Mouse (Mus musculus) heart, embryonic 10.5 days (tissue): ENCODE data around the gene Map10. TPM values are rescaled to one million over a fixed set of nuclear protein-coding genes. Genes with fewer than 3 reads are reported as not detected.

Source experiments
- DNase-seq: peaks from one replicate; pipeline ENCODE4 v3.0.0-alpha.2; 2017; ENCODE audit warnings: low spot score
- H3K27ac ChIP-seq: fragments of 300-500 bp; sonication (generic); 2 replicates; pipeline ENCODE4 v1.5.1; 2016; ENCODE audit warnings: mild to moderate bottlenecking
- H3K27me3 ChIP-seq: fragments of 300-500 bp; sonication (generic); 2 replicates; pipeline ENCODE4 v1.6.1; 2016; ENCODE audit warnings: mild to moderate bottlenecking; ENCODE audit not compliant: poor library complexity, insufficient read depth, severe bottlenecking
- H3K36me3 ChIP-seq: fragments of 300-500 bp; sonication (generic); 2 replicates; pipeline ENCODE4 v1.6.1; 2016; ENCODE audit warnings: mild to moderate bottlenecking, moderate library complexity
- H3K4me1 ChIP-seq: fragments of 300-500 bp; sonication (generic); 2 replicates; pipeline ENCODE4 v1.6.1; 2016; ENCODE audit warnings: mild to moderate bottlenecking
- H3K4me3 ChIP-seq: fragments of 300-500 bp; sonication (generic); 2 replicates; pipeline ENCODE4 v1.5.1; 2016; ENCODE audit warnings: mild to moderate bottlenecking, moderate library complexity
- H3K9me3 ChIP-seq: fragments of 300-500 bp; sonication (generic); 2 replicates; pipeline ENCODE4 v1.6.1; 2016; ENCODE audit warnings: mild to moderate bottlenecking, moderate library complexity
- WGBS: fragments of 180-500 bp; shearing (Covaris S2); methylation state at CpG from one replicate; pipeline ENCODE4 v1.1.7; 2016; 5-methylcytosine and 5-hydroxymethylcytosine counted together
- polyA plus RNA-seq: library from polyadenylated mRNA; unstranded; fragments of >200 nt; fragmentation: Nextera tagmentation; extraction: Ambion mirVana; gene quantifications from 2 replicates; pipeline ENCODE4 v1.2.1, GENCODE M21; 2016

The Map10 gene
- polyA plus RNA-seq, 1 experiment from 2014 or later, result 6.3 TPM

DNA sequence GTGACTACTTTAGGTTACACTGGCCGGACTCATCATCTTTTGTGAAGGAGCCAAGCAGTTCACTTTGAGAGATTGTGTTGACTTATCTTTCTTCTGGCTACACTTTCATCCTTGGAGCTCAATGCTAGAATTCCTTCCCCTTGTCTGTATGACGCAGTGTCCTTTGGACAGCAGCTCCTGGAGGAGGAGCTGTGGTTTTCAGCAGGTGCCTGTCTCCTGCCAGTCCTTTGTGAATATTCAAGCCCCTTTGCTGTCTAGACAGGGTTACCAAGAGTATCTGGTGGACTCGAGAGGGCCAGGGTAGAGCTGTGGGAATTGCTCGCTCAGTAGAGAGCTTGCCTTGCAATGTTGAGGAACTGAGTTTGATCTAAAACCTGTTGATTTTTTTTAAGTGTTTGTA lies 10.7 kb upstream of the Map10 start:
- Histone ChIP-seq H3K4me1 (peaks cover 9% of the 10 kb centered on the region; the same call in 1 of the 2 replicates), H3K36me3 (no peaks in the 10 kb centered on the region), H3K27me3 (no peaks in the 10 kb centered on the region), H3K4me3 (no peak overlapping the region), H3K27ac (no peak overlapping the region), H3K9me3 (no peaks in the 10 kb centered on the region)
- no peak for DNase-seq
- 78% methylated on average over 4 of the region's 4 CpGs for WGBS

DNA sequence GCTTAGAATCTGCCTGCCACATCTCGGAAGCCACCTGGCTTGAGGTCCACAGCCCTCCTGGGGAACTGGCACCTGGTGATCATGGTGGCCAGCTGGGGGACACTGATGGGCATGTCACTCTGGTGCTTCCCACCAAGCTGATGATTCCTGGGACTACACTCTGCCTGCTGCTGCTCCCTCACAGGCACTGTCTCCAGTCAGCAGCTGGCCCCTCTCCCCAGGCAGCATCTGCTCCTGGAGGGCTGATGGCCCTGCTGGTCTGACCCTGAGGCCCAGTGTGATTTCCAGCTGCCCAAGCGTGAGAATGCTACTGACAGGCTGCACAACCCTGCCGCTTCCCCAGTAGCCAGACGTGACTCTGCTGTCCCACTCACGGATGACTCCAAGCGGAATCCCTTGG lies 9.2 kb upstream of the Map10 start:
- Histone ChIP-seq H3K27ac (no peak overlapping the region), H3K9me3 (no peaks in the 10 kb centered on the region), H3K4me3 (no peak overlapping the region), H3K36me3 (no peaks in the 10 kb centered on the region), H3K4me1 (peaks cover 17% of the 10 kb centered on the region), H3K27me3 (no peaks in the 10 kb centered on the region)
- WGBS, result 85% methylated on average over 6 of the region's 6 CpGs
- DNase-seq, result no peak

GRCm38 (mm10) chr8:125661958-125662668 lies 7.5 kb upstream of the Map10 start:
- WGBS, result 91% methylated on average over 13 of the region's 13 CpGs

GRCm38 (mm10) chr8:125662669-125663048 lies 7.0 kb upstream of the Map10 start:
- Histone ChIP-seq H3K36me3 (no peaks in the 10 kb centered on the region), H3K27me3 (no peaks in the 10 kb centered on the region), H3K4me3 (no peak overlapping the region), H3K9me3 (no peaks in the 10 kb centered on the region), H3K4me1 (peaks cover 40% of the 10 kb centered on the region), H3K27ac (0 out of 2 replicates have a peak overlapping the region, but pooled peaks have one; percentile 10)
- WGBS, result 64% methylated on average over 6 of the region's 6 CpGs
- no peak for DNase-seq

More at GRCm38 (mm10) chr8:125661958-125662668, 7.5 kb upstream of the Map10 start:
- no peak for DNase-seq
- Histone ChIP-seq H3K4me3 (no peak overlapping the region), H3K27ac (0 out of 2 replicates have a peak overlapping the region, but pooled peaks have one; percentile 10), H3K27me3 (no peaks in the 10 kb centered on the region), H3K4me1 (peaks cover 34% of the 10 kb centered on the region), H3K36me3 (no peaks in the 10 kb centered on the region), H3K9me3 (no peaks in the 10 kb centered on the region)

DNA sequence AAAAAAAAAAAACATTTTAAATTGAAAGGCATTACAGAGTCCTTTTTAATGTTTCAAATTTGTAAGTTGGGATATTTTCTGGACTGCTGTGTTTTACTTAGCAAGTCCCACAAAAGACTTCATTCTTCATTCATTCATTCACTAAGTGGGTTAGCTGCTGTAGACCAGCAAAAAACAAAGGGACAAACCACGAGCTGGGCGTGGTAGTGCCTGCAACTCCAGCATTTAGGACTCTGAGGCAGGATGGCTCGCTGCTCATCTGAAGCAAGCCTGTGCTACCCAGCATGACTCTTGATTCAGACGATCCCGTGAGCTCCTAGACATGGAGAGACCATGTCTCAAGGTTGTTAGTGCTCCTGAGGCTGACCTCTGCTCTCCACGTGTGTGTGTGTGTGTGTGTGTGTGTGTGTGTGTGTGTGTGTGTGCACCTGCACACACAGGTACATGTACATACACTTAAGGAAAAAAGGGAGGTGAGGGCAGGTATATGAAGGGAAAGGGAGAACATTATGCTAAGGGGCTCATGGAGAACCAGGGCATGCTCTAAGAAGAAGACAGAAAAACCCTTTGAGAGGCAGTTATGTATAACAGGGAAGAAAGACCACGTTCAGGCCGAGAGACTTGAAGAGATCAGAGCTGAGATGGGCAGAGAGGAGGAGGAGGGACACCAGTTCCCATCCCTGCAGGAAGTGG lies 4.3 kb upstream of the Map10 start:
- 57% methylated on average over 8 of the region's 8 CpGs for WGBS
- Histone ChIP-seq H3K36me3 (no peaks in the 10 kb centered on the region), H3K27me3 (no peaks in the 10 kb centered on the region), H3K9me3 (no peaks in the 10 kb centered on the region), H3K27ac (peak overlapping the region; percentile 88), H3K4me3 (no peak overlapping the region), H3K4me1 (peaks cover 50% of the 10 kb centered on the region)
- DNase-seq, result no peak

DNA sequence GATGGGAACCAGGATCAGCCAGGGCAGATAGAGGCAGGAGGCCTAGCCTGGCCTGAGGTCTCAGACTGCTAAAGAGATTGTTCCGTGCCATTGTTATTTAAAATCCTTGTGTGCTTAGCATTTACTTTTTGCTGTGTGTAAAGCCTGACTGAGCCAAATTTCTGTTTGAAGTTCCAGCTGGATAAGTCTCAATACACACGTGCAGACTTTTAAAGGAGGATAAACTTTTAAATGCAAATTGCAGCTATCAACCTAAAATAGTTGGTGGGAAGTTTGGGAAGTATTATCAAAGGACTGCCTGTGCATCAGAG lies 3.8 kb upstream of the Map10 start:
- peaks cover 48% of the 10 kb centered on the region for H3K4me1 ChIP-seq
- no peak overlapping the region for H3K4me3 ChIP-seq
- H3K27me3 ChIP-seq, result no peaks in the 10 kb centered on the region
- peaks cover 1% of the 10 kb centered on the region for H3K9me3 ChIP-seq
- WGBS, result 14% methylated on average over 2 of the region's 2 CpGs
- H3K27ac ChIP-seq, result peak overlapping the region; percentile 88
- no peak for DNase-seq
- peaks cover 2% of the 10 kb centered on the region for H3K36me3 ChIP-seq

DNA sequence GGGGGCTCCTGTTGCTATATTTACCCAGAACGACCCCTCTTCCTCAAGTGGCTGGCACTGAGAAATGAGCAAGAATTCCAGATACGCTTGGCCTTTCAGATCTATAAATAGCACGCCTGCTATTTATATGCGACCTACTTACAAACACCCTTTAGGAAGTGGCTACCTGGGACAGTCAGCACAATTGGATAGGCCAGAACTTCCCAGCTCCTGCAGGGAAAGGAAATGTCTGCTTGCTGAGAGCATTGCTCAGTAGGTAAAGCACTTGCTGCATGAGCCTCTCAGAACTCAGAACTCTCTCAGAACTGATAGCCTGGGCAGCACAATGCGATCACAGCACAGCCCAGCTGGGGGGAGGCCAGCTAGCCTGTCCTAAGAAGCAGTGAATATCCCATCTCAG lies 3.4 kb upstream of the Map10 start:
- Histone ChIP-seq H3K4me1 (peaks cover 48% of the 10 kb centered on the region), H3K9me3 (peaks cover 4% of the 10 kb centered on the region), H3K27ac (peak overlapping the region; percentile 88), H3K36me3 (peaks cover 6% of the 10 kb centered on the region), H3K4me3 (peak overlapping the region; percentile 15; the same call in 1 of the 2 replicates), H3K27me3 (no peaks in the 10 kb centered on the region)
- 7% methylated on average over 5 of the region's 5 CpGs for WGBS
- DNase-seq, result no peak

GRCm38 (mm10) chr8:125667248-125667647 lies 2.4 kb upstream of the Map10 start:
- peak overlapping the region; percentile 88 for H3K27ac ChIP-seq
- 69% methylated on average over 2 of the region's 2 CpGs for WGBS

DNA sequence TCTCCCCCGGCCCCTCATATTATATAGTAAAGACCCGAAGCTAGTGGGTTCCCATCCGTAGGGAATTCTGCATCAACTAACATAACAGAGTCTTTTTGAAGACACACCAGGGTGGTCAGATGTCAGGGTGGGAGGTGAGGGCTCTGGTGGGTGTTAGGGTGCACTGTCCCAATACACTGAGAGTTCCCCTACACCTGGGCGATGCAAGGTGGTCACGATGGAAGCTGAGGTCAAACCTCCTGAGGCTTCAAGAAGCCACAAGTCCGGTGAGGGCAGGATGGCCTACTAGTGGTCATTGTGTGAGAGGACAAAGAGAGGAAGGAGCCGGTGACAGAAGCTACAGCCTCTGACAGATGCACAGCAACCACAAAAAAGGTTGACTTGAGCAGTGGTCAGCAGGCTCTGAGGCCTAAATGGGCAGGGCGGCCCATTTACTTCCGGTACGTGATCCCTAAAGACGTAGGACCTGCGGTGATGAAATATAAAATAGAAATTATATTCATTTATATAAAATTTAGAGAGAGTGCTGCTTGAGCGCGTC lies 389 bp upstream of the Map10 start:
- Histone ChIP-seq H3K4me3 (peak overlapping the region; percentile 75), H3K36me3 (peaks cover 18% of the 10 kb centered on the region), H3K4me1 (peaks cover 43% of the 10 kb centered on the region), H3K27me3 (no peaks in the 10 kb centered on the region), H3K27ac (peak overlapping the region; percentile 95), H3K9me3 (peaks cover 14% of the 10 kb centered on the region)
- no peak for DNase-seq
- WGBS, result 80% methylated on average over 14 of the region's 14 CpGs

More at GRCm38 (mm10) chr8:125667248-125667647, 2.4 kb upstream of the Map10 start:
- H3K36me3 ChIP-seq, result peaks cover 17% of the 10 kb centered on the region
- no peaks in the 10 kb centered on the region for H3K27me3 ChIP-seq
- peaks cover 48% of the 10 kb centered on the region for H3K4me1 ChIP-seq
- no peak for DNase-seq
- H3K9me3 ChIP-seq, result peaks cover 14% of the 10 kb centered on the region
- no peak overlapping the region for H3K4me3 ChIP-seq

- peak overlapping the region; percentile 75 for H3K4me3 ChIP-seq
- H3K27ac ChIP-seq, result peak overlapping the region; percentile 95
- DNase-seq, result no peak
- peaks cover 18% of the 10 kb centered on the region for H3K36me3 ChIP-seq
- H3K4me1 ChIP-seq, result peaks cover 34% of the 10 kb centered on the region
- H3K27me3 ChIP-seq, result no peaks in the 10 kb centered on the region
- H3K9me3 ChIP-seq, result peaks cover 14% of the 10 kb centered on the region
- 91% methylated on average over 6 of the region's 6 CpGs for WGBS
These were observed 802 bp downstream of the Map10 start for GRCm38 (mm10) chr8:125670420-125670819.

- Histone ChIP-seq H3K27me3 (no peaks in the 10 kb centered on the region), H3K36me3 (peaks cover 18% of the 10 kb centered on the region), H3K4me1 (peaks cover 29% of the 10 kb centered on the region), H3K9me3 (peaks cover 14% of the 10 kb centered on the region), H3K4me3 (no peak overlapping the region), H3K27ac (no peak overlapping the region)
- 94% methylated on average over 9 of the region's 9 CpGs for WGBS
- DNase-seq, result no peak
These were observed 1.3 kb downstream of the Map10 start for GRCm38 (mm10) chr8:125670906-125671305.

DNA sequence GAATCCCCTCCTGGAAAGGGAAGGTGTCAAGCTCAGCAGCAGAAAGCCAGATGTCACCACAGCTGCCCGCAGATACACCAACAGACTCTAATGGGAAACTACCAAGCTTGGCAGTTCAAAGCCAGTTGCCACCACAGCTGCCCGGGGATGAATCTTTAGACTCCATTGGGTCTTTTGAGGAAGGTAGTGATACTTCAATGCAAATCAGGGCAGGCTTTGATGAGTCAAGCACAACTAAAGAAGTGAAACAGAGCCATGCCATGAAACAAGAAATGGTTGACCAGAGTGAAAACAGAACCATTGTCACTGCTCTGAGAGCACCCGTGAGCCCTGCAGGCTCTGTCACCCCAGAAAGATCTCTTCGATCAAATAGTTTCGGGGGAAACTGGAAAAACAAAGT lies 1.8 kb downstream of the Map10 start:
- peaks cover 18% of the 10 kb centered on the region for H3K36me3 ChIP-seq
- peaks cover 25% of the 10 kb centered on the region for H3K4me1 ChIP-seq
- WGBS, result 96% methylated on average over 5 of the region's 5 CpGs

DNA sequence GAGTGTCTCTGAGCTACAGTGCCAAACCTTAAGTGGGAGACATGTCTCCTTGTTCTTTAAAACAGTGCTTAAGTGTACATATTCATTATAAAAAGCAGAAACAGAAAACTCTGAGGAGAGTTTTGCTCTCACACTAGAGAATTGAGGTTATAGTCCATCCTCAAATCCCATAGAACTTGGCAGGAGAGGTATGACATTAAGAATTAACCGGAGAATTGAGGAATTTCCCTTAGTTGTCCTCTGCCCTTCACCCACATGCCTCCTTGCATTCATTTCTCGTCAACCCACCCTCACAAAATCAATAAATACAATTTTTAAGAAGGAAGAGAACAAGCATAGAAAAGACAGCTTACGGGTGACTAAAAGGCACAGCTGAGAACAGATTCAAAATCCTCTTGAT lies 6.2 kb downstream of the Map10 start:
- 76% methylated on average over 3 of the region's 3 CpGs for WGBS
- Histone ChIP-seq H3K4me1 (peaks cover 4% of the 10 kb centered on the region; the same call in 1 of the 2 replicates), H3K27me3 (no peaks in the 10 kb centered on the region), H3K4me3 (no peak overlapping the region), H3K27ac (no peak overlapping the region), H3K9me3 (peaks cover 13% of the 10 kb centered on the region), H3K36me3 (peaks cover 16% of the 10 kb centered on the region)
- DNase-seq, result no peak

More for the DNA sequence above, 1.8 kb downstream of the Map10 start:
- Histone ChIP-seq H3K9me3 (peaks cover 14% of the 10 kb centered on the region), H3K4me3 (no peak overlapping the region), H3K27ac (no peak overlapping the region), H3K27me3 (no peaks in the 10 kb centered on the region)
- no peak for DNase-seq
